Mouse (Mus musculus) stomach, postnatal 0 days (tissue): ENCODE measurements around the gene Slc26a10.
"Not testable (repeated sequence)": the region's sequence is repeated elsewhere in the genome, so short reads cannot be mapped to it uniquely, and the experiment has no call there.

Experiments
- CTCF ChIP-seq: IDR thresholded peaks from 2 replicates; pipeline ENCODE4 v1.5.1; 2016; ENCODE audit warnings: antibody characterized with exemption, low read depth, mild to moderate bottlenecking, moderate library complexity
- EP300 ChIP-seq: optimal IDR thresholded peaks from 2 replicates; pipeline ENCODE3; 2016; ENCODE audit warnings: antibody characterized with exemption

GRCm38 (mm10) chr10:127192057-127192328 lies 11.5 kb upstream of the Slc26a10 start:
- TF ChIP-seq EP300, CTCF: not testable (repeated sequence)
